Mouse (Mus musculus): ENCODE measurements around the gene Adgrb3. TPM values are rescaled to one million over a fixed set of nuclear protein-coding genes. Genes with fewer than 3 reads are reported as not detected.
A peak's percentile ranks its signal among the peaks of the same experiment; 100 is the strongest.
"Not testable (repeated sequence)": the region's sequence is repeated elsewhere in the genome, so short reads cannot be mapped to it uniquely, and the experiment has no call there.

The Adgrb3 gene
- total RNA-seq, 2 experiments from 2014 or later: 0.07 TPM; not detected in 1

- no peak for DNase-seq
- intact Hi-C loops (cut with DNase I): no loop called here
These were observed 285.6 kb downstream of the Adgrb3 start for GRCm38 (mm10) chr1:25543915-25544314.

GRCm38 (mm10) chr1:25542891-25543290 is 286.6 kb downstream of the Adgrb3 start:
- no peak for DNase-seq
- intact Hi-C loops (cut with DNase I): no loop called here

DNA sequence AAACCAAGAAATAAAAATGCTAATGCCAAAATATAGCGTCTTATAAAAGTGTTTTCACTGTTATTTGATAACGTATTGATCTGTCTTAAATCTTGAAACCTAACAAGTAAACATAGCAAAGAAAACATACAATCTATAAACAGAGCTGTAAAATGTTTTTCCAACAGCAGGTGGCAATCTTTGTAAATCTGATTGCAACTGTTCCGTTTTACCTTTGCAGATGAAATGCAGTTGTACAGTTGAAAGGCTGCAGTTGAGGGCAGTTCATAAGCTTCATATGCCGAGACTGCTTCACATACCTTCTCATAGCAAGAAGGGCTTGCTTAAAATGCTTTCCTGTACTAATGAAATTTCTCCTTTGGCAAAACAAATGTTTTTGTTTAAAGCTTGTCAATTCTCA is 302.5 kb downstream of the Adgrb3 start:
- intact Hi-C loops (cut with DNase I): no loop called here
- DNase-seq: no peak

DNA sequence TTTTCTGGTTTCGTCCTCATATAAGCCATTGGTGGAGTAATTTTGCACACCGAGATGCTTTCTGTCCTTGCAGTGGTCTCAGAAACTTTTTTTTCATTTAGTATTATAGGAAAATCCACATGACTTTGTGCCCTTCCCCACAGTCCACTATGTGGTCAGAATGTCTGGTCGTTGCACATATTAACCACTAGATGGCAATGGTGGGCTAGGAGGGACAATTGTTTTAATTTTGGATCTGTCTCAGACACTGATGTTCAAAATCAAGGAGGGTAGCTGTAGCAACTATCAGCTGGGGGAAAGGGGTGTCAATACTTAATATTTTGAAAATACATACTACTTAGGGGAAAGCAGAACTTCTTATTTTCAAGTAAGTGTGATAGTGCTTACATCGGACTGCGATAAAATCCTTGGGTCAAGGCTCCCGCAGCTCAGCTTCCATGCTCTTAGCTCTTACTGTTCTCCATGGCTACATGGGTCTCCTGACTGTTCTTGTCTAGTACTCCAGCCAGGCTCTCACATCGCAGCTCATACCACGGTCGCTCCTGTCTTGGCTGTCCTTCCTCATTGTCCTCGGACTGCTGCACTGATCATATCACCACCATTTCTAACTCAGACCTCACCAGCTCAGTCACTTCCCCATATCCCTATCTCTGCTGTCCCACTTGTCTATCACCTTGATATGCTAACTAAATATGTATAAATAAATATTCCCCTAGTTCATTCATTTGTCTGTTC is 319.0 kb downstream of the Adgrb3 start:
- intact Hi-C loops (cut with DNase I): loop anchor here (10.0 kb wide), 1 partner anchor 104 kb away; no protein-coding TSS in a partner anchor
- peak in 1 of 2 experiments; percentile 33 for DNase-seq

GRCm38 (mm10) chr1:25504313-25504712 is 325.2 kb downstream of the Adgrb3 start:
- no peak for DNase-seq
- intact Hi-C loops (cut with DNase I): no loop called here

DNA sequence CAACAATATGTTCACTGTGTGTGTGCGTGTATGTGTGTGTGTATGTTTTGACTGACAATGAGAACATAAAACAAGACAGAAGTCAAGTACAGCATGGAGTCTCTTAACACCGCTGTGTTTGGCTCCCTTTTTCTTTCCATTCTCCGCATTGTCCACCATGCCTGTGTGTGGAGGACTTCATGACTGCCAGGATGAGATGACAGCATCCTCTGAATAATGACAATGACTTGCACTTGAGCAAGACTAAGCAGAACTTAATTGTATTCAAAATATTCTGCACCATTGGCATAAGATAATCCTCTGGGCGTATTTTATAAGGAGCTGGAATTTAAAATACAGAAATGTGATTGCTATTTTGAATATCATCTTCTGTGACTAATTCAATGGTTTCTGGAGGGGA is 326.0 kb downstream of the Adgrb3 start:
- DNase-seq: no peak
- intact Hi-C loops (cut with DNase I): no loop called here

DNA sequence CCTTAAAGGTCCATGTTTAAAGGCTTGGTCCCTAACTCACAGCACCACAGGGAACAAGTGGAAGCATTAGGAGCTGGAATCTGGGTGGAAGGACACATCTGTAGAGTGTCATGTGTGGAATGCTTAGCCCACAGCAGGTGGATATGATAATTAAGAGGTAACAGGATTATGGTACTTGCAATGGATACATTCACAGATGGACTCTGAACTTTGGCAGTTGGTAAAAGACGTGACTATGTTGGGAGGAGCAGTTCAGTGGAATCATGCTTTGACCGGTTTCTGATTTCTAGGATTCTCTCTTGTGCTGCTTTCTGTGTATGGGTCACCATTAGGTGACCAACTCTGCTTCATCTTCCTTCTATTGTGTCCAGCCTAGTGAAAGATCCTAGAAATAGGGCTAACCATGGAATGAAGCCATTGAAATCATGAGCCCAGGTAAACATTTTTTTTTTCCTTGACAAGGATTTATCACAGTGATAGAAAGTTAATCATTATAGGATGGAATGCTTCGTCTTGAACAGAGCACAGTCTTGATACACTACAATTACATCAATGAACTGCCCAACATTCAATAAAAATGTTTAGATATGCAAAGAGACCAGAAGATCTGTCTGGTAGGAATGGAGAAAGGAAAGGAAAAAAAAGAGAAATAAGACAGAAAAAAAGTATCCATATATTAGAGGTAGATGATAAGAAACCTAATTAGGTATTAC is 334.1 kb downstream of the Adgrb3 start:
- intact Hi-C loops (cut with DNase I): no loop called here
- no peak for DNase-seq

GRCm38 (mm10) chr1:25491503-25491902 is 338.0 kb downstream of the Adgrb3 start:
- DNase-seq: no peak
- intact Hi-C loops (cut with DNase I): no loop called here

DNA sequence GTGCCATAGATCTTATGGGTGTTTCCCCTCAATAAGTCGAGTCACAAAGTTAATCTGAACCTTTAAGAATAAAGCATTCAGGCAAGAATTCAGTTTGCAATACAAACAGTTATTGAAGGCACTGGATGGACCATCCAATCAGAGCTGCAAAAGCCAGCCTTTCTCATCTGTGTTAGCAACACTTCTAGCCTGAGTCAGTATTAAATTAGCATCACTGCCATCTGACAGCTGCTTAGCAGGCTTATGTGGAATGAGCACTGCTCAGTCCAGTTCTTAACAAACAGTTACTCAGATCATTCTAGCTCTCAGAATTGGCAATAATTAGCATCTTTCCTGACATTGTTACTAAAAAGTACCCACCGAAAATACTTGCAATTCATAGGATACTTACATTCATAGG is 339.3 kb downstream of the Adgrb3 start:
- intact Hi-C loops (cut with DNase I): no loop called here
- DNase-seq: no peak

DNA sequence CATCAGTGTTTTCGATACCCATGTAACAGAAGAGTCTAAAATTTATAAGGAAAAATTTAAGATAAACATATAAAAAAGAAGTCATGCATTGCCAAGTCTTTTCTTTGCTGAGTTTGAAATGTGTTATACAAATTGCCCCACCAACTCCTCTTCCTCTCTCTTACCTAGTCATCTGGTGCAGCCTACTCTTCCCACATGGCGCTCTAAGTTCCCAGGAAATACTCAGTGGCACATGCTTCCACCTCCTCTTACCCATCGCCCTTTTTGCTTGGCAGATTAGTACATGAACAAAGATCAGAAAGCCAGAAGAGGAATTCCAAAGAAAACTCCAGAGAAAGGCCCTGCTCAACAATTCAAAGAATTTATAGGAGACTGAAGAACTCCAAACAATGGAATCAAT is 353.8 kb downstream of the Adgrb3 start:
- DNase-seq: no peak
- intact Hi-C loops (cut with DNase I): no loop called here

- no peak for DNase-seq
- intact Hi-C loops (cut with DNase I): no loop called here
These were observed 355.0 kb downstream of the Adgrb3 start for GRCm38 (mm10) chr1:25474469-25474868.

- intact Hi-C loops (cut with DNase I); DNase-seq: not testable (repeated sequence)
These were observed 357.9 kb downstream of the Adgrb3 start for GRCm38 (mm10) chr1:25471612-25472011.

- intact Hi-C loops (cut with DNase I): no loop called here
- no peak for DNase-seq
These were observed 366.9 kb downstream of the Adgrb3 start for GRCm38 (mm10) chr1:25462612-25463011.

DNA sequence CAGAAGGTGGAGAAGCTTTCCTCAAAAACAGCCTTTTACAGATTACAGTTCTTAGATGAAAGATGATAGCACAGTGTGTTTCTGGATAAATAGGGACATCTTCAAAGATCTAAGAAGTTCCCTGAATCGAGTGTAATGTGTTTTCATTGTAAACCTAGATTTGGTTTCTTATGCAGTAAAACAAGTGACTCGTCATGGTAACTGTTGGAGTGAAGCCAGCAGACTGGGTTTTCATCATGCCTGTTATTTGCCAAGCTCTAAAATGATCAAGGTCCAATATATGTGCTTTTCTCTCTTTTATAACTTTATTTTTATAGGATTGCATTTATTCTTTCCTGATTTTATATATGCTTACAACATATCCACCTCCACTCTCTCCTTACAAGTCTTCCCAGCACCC is 394.0 kb downstream of the Adgrb3 start:
- intact Hi-C loops (cut with DNase I): no loop called here
- DNase-seq: no peak

- intact Hi-C loops (cut with DNase I): no loop called here
- DNase-seq: no peak
These were observed 399.2 kb downstream of the Adgrb3 start for GRCm38 (mm10) chr1:25430219-25430862.

DNA sequence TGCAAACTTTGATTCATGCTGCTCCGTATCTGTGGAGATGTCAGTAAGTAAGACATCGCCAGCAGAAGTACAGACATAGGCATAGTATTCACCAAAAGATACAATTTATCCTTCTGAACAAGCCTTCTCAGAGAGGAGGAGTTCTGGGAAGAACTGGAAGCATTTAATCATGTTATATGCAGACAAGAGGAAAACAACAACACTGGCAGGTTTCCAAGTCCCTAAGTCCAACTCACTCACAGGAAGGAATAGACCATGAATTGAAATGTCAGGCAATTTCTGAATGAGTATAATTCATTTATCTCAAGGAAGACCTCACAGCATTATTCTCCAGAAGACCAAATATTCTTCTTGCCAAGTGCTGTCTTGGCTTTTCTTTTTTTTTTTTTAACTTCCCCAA is 408.8 kb downstream of the Adgrb3 start:
- intact Hi-C loops (cut with DNase I): no loop called here
- DNase-seq: no peak

DNA sequence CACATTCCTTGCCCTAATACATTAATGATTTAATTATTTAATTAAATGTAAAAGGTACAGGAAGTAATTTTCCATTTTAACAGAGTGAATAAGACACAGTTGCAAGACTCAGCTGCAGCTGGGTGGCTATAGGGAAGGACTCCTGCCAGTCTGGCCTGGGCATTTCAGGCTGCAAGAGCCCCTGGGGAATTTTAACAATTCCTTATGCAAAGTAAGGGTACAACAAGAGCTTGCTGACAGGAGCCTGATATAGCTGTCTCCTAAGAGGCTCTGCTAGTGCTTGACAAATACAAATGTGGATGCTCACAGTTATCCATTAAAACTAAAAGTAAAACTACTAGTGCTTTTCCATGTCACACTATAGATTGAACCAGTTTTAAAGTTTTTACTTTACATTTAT is 410.1 kb downstream of the Adgrb3 start:
- intact Hi-C loops (cut with DNase I): no loop called here
- DNase-seq: no peak

DNA sequence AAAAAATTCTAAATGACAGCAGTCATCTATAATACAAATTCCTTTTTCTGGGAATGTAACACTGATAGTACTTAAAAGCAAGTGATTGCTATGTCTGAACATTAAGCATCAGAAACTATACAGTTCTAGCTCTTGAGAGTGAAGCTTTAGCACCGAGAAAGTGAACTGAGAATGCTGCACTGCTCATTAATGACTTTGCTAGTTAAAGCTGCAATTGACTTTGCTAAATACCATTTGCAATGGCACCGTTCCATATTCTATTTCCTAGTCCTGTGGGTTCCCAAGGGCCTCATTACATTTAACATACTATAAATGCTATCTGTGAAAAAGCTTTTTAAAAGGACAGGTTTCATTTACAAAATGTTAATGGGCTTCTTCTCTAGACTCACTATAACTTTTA is 414.4 kb downstream of the Adgrb3 start:
- intact Hi-C loops (cut with DNase I): no loop called here
- DNase-seq: no peak

- no peak for DNase-seq
- intact Hi-C loops (cut with DNase I): no loop called here
These were observed 465.3 kb downstream of the Adgrb3 start for GRCm38 (mm10) chr1:25364186-25364585.

DNA sequence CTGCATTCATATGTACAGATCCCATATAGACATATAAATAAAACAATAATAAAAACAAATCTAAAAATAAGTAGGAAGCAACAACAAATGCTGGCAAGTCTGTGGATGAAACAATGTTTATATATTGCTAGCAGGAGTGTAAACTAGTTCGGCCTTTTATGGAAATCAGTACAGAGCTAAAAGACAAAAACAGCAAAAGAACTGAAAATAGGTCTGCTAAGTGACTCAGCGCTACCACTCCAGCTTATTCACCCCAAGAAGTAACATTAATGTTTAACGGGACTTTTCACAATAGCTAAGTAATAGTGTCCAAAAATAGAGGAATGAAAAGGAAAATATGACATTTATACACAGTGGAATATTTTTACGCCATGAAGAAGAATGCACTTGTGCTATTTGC is 471.0 kb downstream of the Adgrb3 start:
- DNase-seq: no peak
- intact Hi-C loops (cut with DNase I): no loop called here

DNA sequence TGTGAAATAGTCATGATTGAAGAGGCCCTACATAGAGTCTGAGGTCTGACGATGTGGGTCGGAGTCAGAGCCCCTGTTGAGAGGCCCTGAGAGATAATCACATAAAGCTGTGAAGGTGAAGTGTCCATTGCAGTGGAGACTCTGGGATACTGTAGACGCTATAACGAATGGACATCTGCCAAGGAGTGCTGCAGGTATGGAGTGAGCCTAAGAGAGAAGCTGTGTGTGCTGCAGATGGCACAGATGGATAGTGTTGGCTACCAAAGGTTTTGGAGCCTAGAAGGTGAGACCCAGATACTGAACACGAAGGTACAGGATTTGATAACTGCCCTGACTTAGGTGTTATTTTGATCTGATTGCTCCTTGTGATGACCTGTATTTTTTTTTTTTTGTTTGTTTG is 474.0 kb downstream of the Adgrb3 start:
- DNase-seq: no peak
- intact Hi-C loops (cut with DNase I): no loop called here

GRCm38 (mm10) chr1:25344876-25345275 is 484.6 kb downstream of the Adgrb3 start:
- intact Hi-C loops (cut with DNase I): no loop called here

More at GRCm38 (mm10) chr1:25344876-25345275, 484.6 kb downstream of the Adgrb3 start:
- DNase-seq: no peak
